Comparison of ENCODE assay signal across 11 mouse cellular contexts in genomic region chr16:62807249-62807979, GRCm38 (mm10). TPM values are rescaled to one million over a fixed set of nuclear protein-coding genes. Genes with fewer than 3 reads are reported as not detected.
A peak's percentile ranks its signal among the peaks of the same experiment; 100 is the strongest.
DNase-seq lines count a peak whose midpoint lies in the region; ATAC-seq and TF ChIP-seq lines count a peak whose summit lies in the region.
"Had no signal": no experiment of that assay in that cellular context is flagged by ENCODE, and none has a peak within 500 bp of the region (broad histone marks: within the 10 kb centered on the region; RNA-seq: fewer than 3 reads in every experiment).

No protein-coding gene starts in this region.

- H3K27me3 ChIP-seq in kidney, embryonic 15.5 days, result no peaks in the 10 kb centered on the region
- H3K27me3 ChIP-seq in kidney, adult 2 months (replicated peaks; ENCODE audit: control insufficient read depth, insufficient read depth, low read length), result no peaks in the 10 kb centered on the region
- no peaks in the 10 kb centered on the region for H3K27me3 ChIP-seq in stomach, embryonic 14.5 days (ENCODE audit: control insufficient read depth, insufficient read depth, low read length)
- H3K27me3 ChIP-seq: Patski had no signal

- TF ChIP-seq CTCF in kidney, adult 2 months (conservative IDR thresholded peaks at IDR 0.05; ENCODE audit: insufficient read depth, insufficient read length, low read depth, low read length), result no peak

- 55% methylated on average over 8 of the region's 8 CpGs for WGBS in kidney, embryonic 15.5 days
- WGBS in kidney, adult 2 months, result 62% methylated on average over 8 of the region's 8 CpGs
- WGBS in stomach, embryonic 14.5 days, result 50% methylated on average over 8 of the region's 8 CpGs

- ATAC-seq in kidney, embryonic 15.5 days (replicated peaks; ENCODE audit: low FRiP score), result peak; percentile 86
- peak; percentile 80 for ATAC-seq in activated CD4-positive, CD25-positive, alpha-beta regulatory T cell, adult 4 months
- ATAC-seq in inflammation-experienced regulatory T-cells, adult 6 months, result peak; percentile 81
- ATAC-seq in stomach, embryonic 14.5 days (ENCODE audit: insufficient number of reproducible peaks, insufficient read depth, low FRiP score, low read depth), result peak; percentile 65
- ATAC-seq: Patski had no signal

- H3K27ac ChIP-seq in kidney, embryonic 15.5 days, result 0 out of 2 replicates have a peak overlapping the region, but pooled peaks have one; percentile 27
- H3K27ac ChIP-seq in kidney, adult 2 months (ENCODE audit: insufficient read depth, low read depth, low read length), result no peak overlapping the region
- peak overlapping the region; percentile 0; the same call in 1 of the 2 replicates for H3K27ac ChIP-seq in stomach, embryonic 14.5 days (ENCODE audit: low read length)

- H3K4me3 ChIP-seq in kidney, embryonic 15.5 days (replicated peaks), result no peak overlapping the region
- H3K4me3 ChIP-seq in kidney, adult 2 months (ENCODE audit: insufficient read depth, low read depth, low read length), result no peak overlapping the region
- H3K4me3 ChIP-seq in stomach, embryonic 14.5 days (ENCODE audit: low read depth, low read length), result no peak overlapping the region

- H3K9me3 ChIP-seq in kidney, embryonic 15.5 days (replicated peaks), result no peaks in the 10 kb centered on the region
- no peaks in the 10 kb centered on the region for H3K9me3 ChIP-seq in stomach, embryonic 14.5 days (ENCODE audit: control insufficient read depth, low read depth, low read length)

- no peak for DNase-seq in kidney, adult 2 months
- DNase-seq in layer of hippocampus, postnatal 14 days (ENCODE audit: low spot score in 2 of 2), result no peak
- DNase-seq in ovary, postnatal 10 days (ENCODE audit: low spot score), result no peak
- DNase-seq: cerebellum, postnatal 14 days; gastrocnemius, postnatal 25 days had no signal

- H3K4me2 ChIP-seq in kidney, embryonic 15.5 days, result no peak overlapping the region
- no peak overlapping the region for H3K4me2 ChIP-seq in stomach, embryonic 14.5 days (replicated peaks; ENCODE audit: low read depth, low read length)

- no peak overlapping the region for H3K9ac ChIP-seq in kidney, embryonic 15.5 days
- no peak overlapping the region for H3K9ac ChIP-seq in stomach, embryonic 14.5 days (replicated peaks; ENCODE audit: low read depth, low read length)

- H3K4me1 ChIP-seq in kidney, embryonic 15.5 days, result peaks cover 5% of the 10 kb centered on the region; the same call in 1 of the 2 replicates
- H3K4me1 ChIP-seq in kidney, adult 2 months (ENCODE audit: control insufficient read depth, insufficient read depth, low read length), result no peaks in the 10 kb centered on the region
- no peaks in the 10 kb centered on the region for H3K4me1 ChIP-seq in stomach, embryonic 14.5 days (ENCODE audit: control insufficient read depth, insufficient read depth, low read length)

- peaks cover 22% of the 10 kb centered on the region; the same call in 1 of the 2 replicates for H3K36me3 ChIP-seq in kidney, embryonic 15.5 days
- H3K36me3 ChIP-seq in kidney, adult 2 months (ENCODE audit: control insufficient read depth, insufficient read depth, low read length), result no peaks in the 10 kb centered on the region
- 0 out of 2 replicates have a peak, but pooled peaks cover 3% of the 10 kb centered on the region for H3K36me3 ChIP-seq in stomach, embryonic 14.5 days (ENCODE audit: control insufficient read depth, insufficient read depth, low read length)

- TF ChIP-seq POLR2A in kidney, adult 2 months (IDR thresholded peaks at IDR 0.05; ENCODE audit: low read depth, low read length), result no peak

RNA-seq across cellular contexts. Expression of gene Stx19, which starts 7.1 kb away (rescaled TPM):
- 0.40 and 0.48 TPM in 2 replicates for polyA plus RNA-seq in kidney, embryonic 15.5 days (2015; fragmentation: Nextera tagmentation; extraction: Ambion mirVana)
- not detected in 2 replicates for polyA plus RNA-seq in kidney, adult 2 months (2012; rRNA removed)
- polyA plus RNA-seq in activated CD4-positive, CD25-positive, alpha-beta regulatory T cell, adult 4 months (2017; shearing (Covaris generic)), result 1 to 10 TPM in 1 of 2 experiments, under 1 TPM in 1; 0.65 to 1.0 TPM
- 1 to 10 TPM in 2 of 3 experiments, under 1 TPM in 1; 0.96 to 2.9 (median 1.8) TPM for polyA plus RNA-seq in inflammation-experienced regulatory T-cells, adult 6 months (2017; shearing (Covaris generic))
- polyA plus RNA-seq in stomach, embryonic 14.5 days (2014; fragmentation: Nextera tagmentation; extraction: Ambion mirVana), result 5.6 TPM in 2 replicates
- total RNA-seq in layer of hippocampus, postnatal 14 days (2021), result not detected
- total RNA-seq: gastrocnemius, postnatal 25 days had no signal
- polyA plus RNA-seq: small intestine, adult 2 months had no signal

RNA-seq across cellular contexts. Expression of gene Nsun3, which starts 20.8 kb away (rescaled TPM):
- polyA plus RNA-seq in kidney, embryonic 15.5 days (2015; fragmentation: Nextera tagmentation; extraction: Ambion mirVana), result 8.5 and 8.7 TPM in 2 replicates
- polyA plus RNA-seq in kidney, adult 2 months (2012; rRNA removed), result 6.3 and 7.1 TPM in 2 replicates
- polyA plus RNA-seq in activated CD4-positive, CD25-positive, alpha-beta regulatory T cell, adult 4 months (2017; shearing (Covaris generic)), result 10 to 100 TPM; 26.8 to 27.9 TPM
- 10 to 100 TPM; 22.4 to 30.4 (median 25.8) TPM for polyA plus RNA-seq in inflammation-experienced regulatory T-cells, adult 6 months (2017; shearing (Covaris generic))
- polyA plus RNA-seq in stomach, embryonic 14.5 days (2014; fragmentation: Nextera tagmentation; extraction: Ambion mirVana), result 10.0 and 10.7 TPM in 2 replicates
- total RNA-seq in layer of hippocampus, postnatal 14 days (2021), result 10 to 100 TPM; 10.3 to 14.8 TPM

RNA-seq across cellular contexts. Expression of gene Arl13b, which starts 39.4 kb away (rescaled TPM):
- 17.1 and 19.8 TPM in 2 replicates for polyA plus RNA-seq in kidney, embryonic 15.5 days (2015; fragmentation: Nextera tagmentation; extraction: Ambion mirVana)
- polyA plus RNA-seq in kidney, adult 2 months (2012; rRNA removed), result 2.5 and 2.8 TPM in 2 replicates
- 1 to 10 TPM; 5.3 to 5.8 TPM for polyA plus RNA-seq in activated CD4-positive, CD25-positive, alpha-beta regulatory T cell, adult 4 months (2017; shearing (Covaris generic))
- polyA plus RNA-seq in inflammation-experienced regulatory T-cells, adult 6 months (2017; shearing (Covaris generic)), result 10 to 100 TPM in 1 of 3 experiments, 1 to 10 TPM in 2; 5.2 to 10.0 (median 5.5) TPM
- 20.7 and 24.3 TPM in 2 replicates for polyA plus RNA-seq in stomach, embryonic 14.5 days (2014; fragmentation: Nextera tagmentation; extraction: Ambion mirVana)
- total RNA-seq in layer of hippocampus, postnatal 14 days (2021), result 10 to 100 TPM; 10.9 to 11.7 TPM

RNA-seq across cellular contexts. Expression of gene Pros1, which starts 46.7 kb away (rescaled TPM):
- 32.0 and 32.4 TPM in 2 replicates for polyA plus RNA-seq in kidney, embryonic 15.5 days (2015; fragmentation: Nextera tagmentation; extraction: Ambion mirVana)
- 6.4 and 9.5 TPM in 2 replicates for polyA plus RNA-seq in kidney, adult 2 months (2012; rRNA removed)
- 1 to 10 TPM; 7.4 to 8.8 TPM for polyA plus RNA-seq in activated CD4-positive, CD25-positive, alpha-beta regulatory T cell, adult 4 months (2017; shearing (Covaris generic))
- 10 to 100 TPM in 2 of 3 experiments, 1 to 10 TPM in 1; 1.8 to 18.2 (median 10.0) TPM for polyA plus RNA-seq in inflammation-experienced regulatory T-cells, adult 6 months (2017; shearing (Covaris generic))
- 31.8 and 33.2 TPM in 2 replicates for polyA plus RNA-seq in stomach, embryonic 14.5 days (2014; fragmentation: Nextera tagmentation; extraction: Ambion mirVana)
- 1 to 10 TPM; 8.1 to 9.0 TPM for total RNA-seq in layer of hippocampus, postnatal 14 days (2021)
